Mouse (Mus musculus): ENCODE results near the gene Cav1.

GRCm38 (mm10) chr6:17321976-17322375, 15.8 kb downstream of the Cav1 start:
- TF ChIP-seq CTCF (IDR thresholded peaks at IDR 0.05; ENCODE audit: low read depth, low read length): no peak
- TF ChIP-seq POLR2A (IDR thresholded peaks at IDR 0.05; ENCODE audit: insufficient read depth, low read length): no peak
- TF ChIP-seq EP300 (IDR thresholded peaks at IDR 0.05; ENCODE audit: insufficient read depth, low read depth, low read length): no peak
